Mouse (Mus musculus): ENCODE results near the gene C730034F03Rik.

DNA sequence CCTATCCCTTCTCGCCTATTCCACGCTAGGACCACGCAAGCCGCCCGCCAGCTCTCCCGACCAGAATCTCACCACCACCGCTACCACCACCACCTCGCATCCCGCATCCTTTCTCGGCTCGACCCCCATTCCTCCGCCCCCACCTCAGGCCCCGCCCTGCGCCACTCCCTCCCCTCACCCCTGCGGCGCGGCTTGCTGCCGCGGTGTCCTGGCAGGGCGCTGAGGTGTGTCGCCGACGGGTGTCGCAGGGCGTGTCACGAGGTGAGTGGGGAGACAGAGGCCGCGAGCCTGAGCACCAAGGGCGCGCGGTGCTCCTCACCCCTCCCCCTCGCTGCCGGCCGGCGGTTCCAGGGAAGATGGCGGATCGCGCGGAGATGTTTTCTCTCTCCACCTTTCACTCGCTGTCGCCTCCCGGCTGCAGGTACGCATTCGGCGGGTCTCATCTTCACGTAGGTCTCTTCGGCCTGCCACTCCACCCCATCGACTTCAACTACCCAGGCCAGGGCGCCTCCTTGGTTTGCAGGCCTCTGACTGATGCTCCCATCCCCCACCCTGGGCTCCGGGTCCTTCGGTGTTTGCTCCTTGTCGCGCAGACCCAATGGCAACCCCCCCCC, 24.6 kb downstream of the C730034F03Rik start, which contains the start of gene Mapk8ip2:
- TF ChIP-seq CTCF (IDR thresholded peaks at IDR 0.05): no peak
- TF ChIP-seq POLR2A (IDR thresholded peaks at IDR 0.05; ENCODE audit: insufficient read depth, low read depth, low read length): no peak

Data from heart, adult 2 months (tissue).